Mouse (Mus musculus): ENCODE measurements around the gene Lnpep.

DNA sequence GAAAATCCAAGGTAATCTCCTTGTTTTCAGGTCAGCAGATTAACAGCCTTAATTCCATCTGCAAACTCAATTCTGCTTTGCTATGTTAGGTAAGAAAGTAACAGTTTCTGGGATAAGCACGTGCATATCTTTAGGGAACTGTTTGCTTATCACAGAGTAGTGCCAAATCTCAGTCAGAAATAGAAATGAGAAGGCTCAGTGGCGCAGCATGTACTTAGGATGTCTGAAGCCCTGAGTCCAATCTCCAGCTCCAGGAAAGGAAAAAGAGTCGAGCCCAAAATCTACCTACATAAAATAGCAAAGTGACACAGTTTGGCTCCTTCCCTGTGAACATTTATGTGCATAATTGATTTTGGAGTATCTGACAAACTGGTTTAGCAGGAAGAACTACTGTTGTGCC lies 125.6 kb downstream of the Lnpep start:
- TF ChIP-seq CTCF (IDR thresholded peaks at IDR 0.05; ENCODE audit: extremely low read depth, insufficient read length, insufficient replicate concordance, low read depth, low read length), result no peak
- no peak for TF ChIP-seq POLR2A (IDR thresholded peaks at IDR 0.05; ENCODE audit: low read depth, low read length)

All from small intestine, adult 2 months (tissue).